Mouse (Mus musculus) midbrain, embryonic 15.5 days (tissue): ENCODE data around the gene Mrc2. TPM values are rescaled to one million over a fixed set of nuclear protein-coding genes. Genes with fewer than 3 reads are reported as not detected.

Source experiments
- ATAC-seq: fragments of 200-750 bp; cut with Nextera tagmentation; replicated peaks from 2 replicates; pipeline ENCODE4 v1.8.0; 2017; ENCODE audit warnings: moderate TSS enrichment
- H3K27ac ChIP-seq: fragments of 300-500 bp; sonication (generic); 2 replicates; pipeline ENCODE4 v1.5.1; 2015; ENCODE audit warnings: mild to moderate bottlenecking, inconsistent platforms
- H3K27me3 ChIP-seq: fragments of 300-500 bp; sonication (generic); replicated peaks from 2 replicates; pipeline ENCODE4 v1.6.1; 2015; ENCODE audit warnings: inconsistent platforms
- H3K36me3 ChIP-seq: fragments of 300-500 bp; sonication (generic); replicated peaks from 2 replicates; pipeline ENCODE4 v1.6.1; 2015; ENCODE audit warnings: inconsistent platforms
- H3K4me1 ChIP-seq: fragments of 300-500 bp; sonication (generic); 2 replicates; pipeline ENCODE4 v1.6.1; 2015; ENCODE audit warnings: inconsistent platforms
- H3K4me2 ChIP-seq: fragments of 300-500 bp; sonication (generic); 2 replicates; pipeline ENCODE4 v1.6.1; 2015; ENCODE audit warnings: inconsistent platforms, mild to moderate bottlenecking, moderate library complexity
- H3K4me3 ChIP-seq: fragments of 300-500 bp; sonication (generic); 2 replicates; pipeline ENCODE4 v1.5.1; 2015; ENCODE audit warnings: mild to moderate bottlenecking, inconsistent platforms
- H3K9ac ChIP-seq: fragments of 300-500 bp; sonication (generic); 2 replicates; pipeline ENCODE4 v1.6.1; 2015; ENCODE audit warnings: mild to moderate bottlenecking, inconsistent platforms
- H3K9me3 ChIP-seq: fragments of 300-500 bp; sonication (generic); 2 replicates; pipeline ENCODE4 v1.6.1; 2016; ENCODE audit warnings: inconsistent platforms
- WGBS: fragments of 180-500 bp; shearing (Covaris S2); methylation state at CpG from one replicate; pipeline ENCODE4 v1.1.7; 2015; ENCODE audit warnings: mixed read lengths; 5-methylcytosine and 5-hydroxymethylcytosine counted together
- polyA plus RNA-seq: library from polyadenylated mRNA; unstranded; fragments of >200 nt; fragmentation: Nextera tagmentation; extraction: Ambion mirVana; gene quantifications from 2 replicates; pipeline ENCODE4 v1.2.1, GENCODE M21; 2015

The Mrc2 gene
- polyA plus RNA-seq, 1 experiment from 2014 or later: 5.8 TPM

- Histone ChIP-seq H3K27me3 (no peaks in the 10 kb centered on the region), H3K9me3 (no peaks in the 10 kb centered on the region), H3K9ac (no peak overlapping the region), H3K4me1 (no peaks in the 10 kb centered on the region), H3K4me2 (no peak overlapping the region), H3K36me3 (peaks cover 29% of the 10 kb centered on the region), H3K27ac (no peak overlapping the region), H3K4me3 (no peak overlapping the region)
- WGBS: 83% methylated on average over 12 of the region's 12 CpGs
- ATAC-seq: no peak
These were observed 10.5 kb upstream of the Mrc2 start for GRCm38 (mm10) chr11:105281763-105282459.

- 84% methylated on average over 2 of the region's 2 CpGs for WGBS
- ATAC-seq: no peak
- H3K4me1 ChIP-seq: no peaks in the 10 kb centered on the region
- no peaks in the 10 kb centered on the region for H3K27me3 ChIP-seq
- no peak overlapping the region for H3K27ac ChIP-seq
- H3K9me3 ChIP-seq: no peaks in the 10 kb centered on the region
- no peak overlapping the region for H3K4me2 ChIP-seq
- no peak overlapping the region for H3K9ac ChIP-seq
- H3K4me3 ChIP-seq: no peak overlapping the region
- peaks cover 24% of the 10 kb centered on the region for H3K36me3 ChIP-seq
These were observed 10.0 kb upstream of the Mrc2 start for GRCm38 (mm10) chr11:105282460-105282859.

GRCm38 (mm10) chr11:105283016-105283415 lies 9.4 kb upstream of the Mrc2 start:
- no peak overlapping the region for H3K27ac ChIP-seq
- no peaks in the 10 kb centered on the region for H3K9me3 ChIP-seq
- peaks cover 24% of the 10 kb centered on the region for H3K36me3 ChIP-seq
- H3K9ac ChIP-seq: no peak overlapping the region
- H3K27me3 ChIP-seq: no peaks in the 10 kb centered on the region
- 91% methylated on average over 9 of the region's 9 CpGs for WGBS
- no peaks in the 10 kb centered on the region for H3K4me1 ChIP-seq
- H3K4me3 ChIP-seq: no peak overlapping the region
- H3K4me2 ChIP-seq: no peak overlapping the region
- ATAC-seq: no peak

DNA sequence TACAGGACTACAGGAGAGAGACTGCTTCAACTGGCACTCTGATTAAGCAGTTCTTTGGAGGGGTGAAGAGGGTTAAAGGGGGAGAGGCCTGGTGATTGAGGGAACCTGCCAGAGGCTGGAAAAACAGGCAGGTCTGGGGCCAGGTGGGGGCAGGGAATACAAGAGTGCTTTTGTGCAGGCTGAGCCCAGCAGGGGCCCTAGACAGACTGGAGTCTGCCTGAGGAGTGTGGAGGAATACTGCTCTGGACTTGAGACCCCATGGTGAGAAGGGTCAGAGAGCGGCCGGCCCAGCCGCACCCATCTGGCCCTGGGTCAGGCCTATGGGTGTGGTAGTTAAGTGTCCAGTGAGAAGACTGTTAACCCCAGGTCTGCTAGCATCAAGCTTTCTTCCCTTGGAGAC lies 6.7 kb upstream of the Mrc2 start:
- Histone ChIP-seq H3K27me3 (0 out of 2 replicates have a peak, but pooled peaks cover 4% of the 10 kb centered on the region), H3K4me2 (no peak overlapping the region), H3K9ac (no peak overlapping the region), H3K9me3 (no peaks in the 10 kb centered on the region), H3K36me3 (peaks cover 21% of the 10 kb centered on the region; the same call in 1 of the 2 replicates), H3K27ac (no peak overlapping the region), H3K4me1 (no peaks in the 10 kb centered on the region), H3K4me3 (no peak overlapping the region)
- ATAC-seq: no peak
- WGBS: 55% methylated on average over 3 of the region's 3 CpGs

- no peak for ATAC-seq
- H3K27ac ChIP-seq: no peak overlapping the region
- peaks cover 26% of the 10 kb centered on the region for H3K4me1 ChIP-seq
- H3K36me3 ChIP-seq: 0 out of 2 replicates have a peak, but pooled peaks cover 7% of the 10 kb centered on the region
- H3K9ac ChIP-seq: no peak overlapping the region
- 70% methylated on average over 3 of the region's 3 CpGs for WGBS
- H3K4me2 ChIP-seq: no peak overlapping the region
- H3K9me3 ChIP-seq: no peaks in the 10 kb centered on the region
- 0 out of 2 replicates have a peak, but pooled peaks cover 7% of the 10 kb centered on the region for H3K27me3 ChIP-seq
- no peak overlapping the region for H3K4me3 ChIP-seq
These were observed 3.0 kb upstream of the Mrc2 start for GRCm38 (mm10) chr11:105289403-105289802.

GRCm38 (mm10) chr11:105291681-105292123 lies 741 bp upstream of the Mrc2 start:
- Histone ChIP-seq H3K9me3 (no peaks in the 10 kb centered on the region), H3K9ac (0 out of 2 replicates have a peak overlapping the region, but pooled peaks have one; percentile 43), H3K36me3 (no peaks in the 10 kb centered on the region), H3K4me2 (peak overlapping the region; percentile 100), H3K27me3 (0 out of 2 replicates have a peak, but pooled peaks cover 7% of the 10 kb centered on the region), H3K4me1 (peaks cover 26% of the 10 kb centered on the region), H3K4me3 (peak overlapping the region; percentile 51), H3K27ac (peak overlapping the region; percentile 14; the same call in 1 of the 2 replicates)
- no peak for ATAC-seq
- 2% methylated on average over 10 of the region's 10 CpGs for WGBS

DNA sequence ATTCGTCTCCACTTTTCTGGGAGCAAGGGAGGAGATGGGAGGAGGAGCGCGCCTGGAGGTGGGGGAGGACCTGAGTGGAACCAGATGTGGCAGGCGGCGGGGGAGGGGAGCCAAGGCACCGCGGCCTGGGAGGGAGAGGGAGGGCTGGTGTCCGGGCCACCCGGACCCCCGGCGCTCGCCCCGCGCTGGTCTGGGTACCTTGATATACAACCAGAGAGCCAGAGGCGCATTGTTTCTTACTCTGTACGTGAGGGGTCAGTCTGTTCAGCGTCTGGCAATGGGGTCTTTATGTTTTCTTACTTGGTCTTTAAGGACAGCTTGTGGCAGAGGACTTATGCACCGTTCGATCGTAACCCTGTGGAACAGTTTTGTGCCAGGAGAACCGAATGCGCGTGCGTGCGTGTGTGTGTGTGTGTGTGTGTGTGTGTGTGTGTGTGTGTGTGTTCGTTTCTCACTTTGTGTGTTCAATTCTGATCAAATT lies 698 bp downstream of the Mrc2 start:
- Histone ChIP-seq H3K27ac (no peak overlapping the region), H3K9me3 (no peaks in the 10 kb centered on the region), H3K4me1 (peaks cover 26% of the 10 kb centered on the region), H3K9ac (no peak overlapping the region), H3K4me3 (peak overlapping the region; percentile 51), H3K27me3 (0 out of 2 replicates have a peak, but pooled peaks cover 7% of the 10 kb centered on the region), H3K4me2 (peak overlapping the region; percentile 100), H3K36me3 (no peaks in the 10 kb centered on the region)
- peak; percentile 53 for ATAC-seq
- under 1% methylated on average over 26 of the region's 26 CpGs for whole genome bisulfite sequencing

- Histone ChIP-seq H3K9ac (0 out of 2 replicates have a peak overlapping the region, but pooled peaks have one; percentile 14), H3K9me3 (no peaks in the 10 kb centered on the region), H3K4me1 (peaks cover 26% of the 10 kb centered on the region), H3K27ac (no peak overlapping the region), H3K4me3 (no peak overlapping the region; the same call in 1 of the 2 replicates), H3K36me3 (no peaks in the 10 kb centered on the region), H3K4me2 (peak overlapping the region; percentile 100), H3K27me3 (0 out of 2 replicates have a peak, but pooled peaks cover 7% of the 10 kb centered on the region)
- WGBS: 8% methylated on average over 9 of the region's 9 CpGs
- ATAC-seq: no peak
These were observed 1.6 kb downstream of the Mrc2 start for GRCm38 (mm10) chr11:105293901-105294494.

DNA sequence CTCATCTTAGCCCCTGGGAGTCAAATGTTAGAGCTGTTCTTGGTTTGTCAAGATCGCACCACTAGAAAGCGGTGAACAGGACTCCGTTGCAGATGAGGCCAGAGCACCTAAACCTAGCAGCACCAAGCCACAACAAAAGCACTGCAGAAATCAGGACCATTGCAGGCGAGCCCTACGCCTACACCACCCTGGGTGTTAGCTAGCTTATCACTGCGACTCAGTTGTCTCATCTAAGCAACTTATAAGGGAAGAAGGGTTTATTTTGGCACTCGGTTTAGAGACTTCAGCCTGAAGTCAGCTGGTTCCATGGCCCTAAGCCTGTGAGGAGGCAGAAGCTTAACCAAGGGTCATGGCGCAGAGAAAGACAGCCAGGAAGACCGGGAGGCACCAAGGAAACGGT lies 3.6 kb downstream of the Mrc2 start:
- WGBS: 91% methylated on average over 10 of the region's 10 CpGs
- Histone ChIP-seq H3K4me2 (no peak overlapping the region), H3K9ac (no peak overlapping the region), H3K36me3 (no peaks in the 10 kb centered on the region), H3K9me3 (no peaks in the 10 kb centered on the region), H3K4me3 (no peak overlapping the region), H3K4me1 (peaks cover 26% of the 10 kb centered on the region), H3K27me3 (0 out of 2 replicates have a peak, but pooled peaks cover 3% of the 10 kb centered on the region), H3K27ac (no peak overlapping the region)
- no peak for ATAC-seq

GRCm38 (mm10) chr11:105310197-105310596 lies 17.8 kb downstream of the Mrc2 start:
- H3K27ac ChIP-seq: no peak overlapping the region
- no peaks in the 10 kb centered on the region for H3K27me3 ChIP-seq
- no peaks in the 10 kb centered on the region for H3K36me3 ChIP-seq
- no peaks in the 10 kb centered on the region for H3K9me3 ChIP-seq
- no peak for ATAC-seq
- no peak overlapping the region for H3K4me2 ChIP-seq
- WGBS: 91% methylated on average over 7 of the region's 7 CpGs
- H3K4me3 ChIP-seq: no peak overlapping the region
- H3K9ac ChIP-seq: no peak overlapping the region
- H3K4me1 ChIP-seq: peaks cover 18% of the 10 kb centered on the region

- no peaks in the 10 kb centered on the region for H3K9me3 ChIP-seq
- 79% methylated on average over 24 of the region's 24 CpGs for WGBS
- H3K27ac ChIP-seq: no peak overlapping the region
- no peak overlapping the region for H3K4me2 ChIP-seq
- H3K36me3 ChIP-seq: no peaks in the 10 kb centered on the region
- H3K9ac ChIP-seq: no peak overlapping the region
- H3K4me1 ChIP-seq: peaks cover 24% of the 10 kb centered on the region
- no peaks in the 10 kb centered on the region for H3K27me3 ChIP-seq
- ATAC-seq: no peak
- no peak overlapping the region for H3K4me3 ChIP-seq
These were observed 19.0 kb downstream of the Mrc2 start for GRCm38 (mm10) chr11:105311291-105311975.

- Histone ChIP-seq H3K4me3 (no peak overlapping the region), H3K9me3 (no peaks in the 10 kb centered on the region), H3K4me1 (peaks cover 24% of the 10 kb centered on the region), H3K9ac (no peak overlapping the region), H3K27me3 (no peaks in the 10 kb centered on the region), H3K27ac (no peak overlapping the region), H3K4me2 (no peak overlapping the region), H3K36me3 (no peaks in the 10 kb centered on the region)
- no peak for ATAC-seq
- WGBS: 63% methylated on average over 12 of the region's 12 CpGs
These were observed 20.0 kb downstream of the Mrc2 start for GRCm38 (mm10) chr11:105312311-105312942.
